Mouse (Mus musculus): ENCODE data around the gene Myh1. TPM values are rescaled to one million over a fixed set of nuclear protein-coding genes. Genes with fewer than 3 reads are reported as not detected.

The Myh1 gene
- polyA plus RNA-seq (2016; fragmentation: Nextera tagmentation; extraction: Ambion mirVana): 0.05 TPM in 1 of 2 replicates, not detected in the other

DNA sequence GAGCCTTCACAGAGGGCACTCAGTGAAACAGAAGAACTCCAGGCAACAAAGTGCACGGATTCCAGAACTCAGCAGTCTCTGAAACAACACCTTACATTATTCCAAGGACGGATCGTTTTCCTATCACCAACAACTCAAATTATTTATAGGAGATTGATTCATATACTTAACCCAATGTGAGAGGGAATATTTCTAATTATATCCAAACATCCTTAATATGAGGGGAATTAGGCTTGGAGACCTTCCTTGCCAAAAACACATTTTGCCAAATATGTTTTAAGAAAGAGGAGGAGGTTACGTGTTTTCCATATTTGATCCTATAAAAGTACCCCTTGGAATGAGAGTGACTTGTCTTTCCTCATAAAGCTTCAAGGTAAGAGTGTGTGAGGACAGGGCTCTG is at the start of gene Myh1:
TSS of gene Myh1 (plus strand) at position 301 of the 400 bp plus-strand sequence.
- WGBS: 81% methylated on average over 4 of the region's 4 CpGs
- Histone ChIP-seq H3K27ac (no peak within 1 kb of the TSS), H3K27me3 (no peaks in the 10 kb centered on the region), H3K4me1 (no peaks in the 10 kb centered on the region), H3K36me3 (replicated peaks) (no peaks in the 10 kb centered on the region), H3K4me2 (no peak within 1 kb of the TSS), H3K9ac (no peak within 1 kb of the TSS), H3K9me3 (no peaks in the 10 kb centered on the region), H3K4me3 (replicated peaks) (no peak within 1 kb of the TSS)
- ATAC-seq (ENCODE audit: low FRiP score): no peak

DNA sequence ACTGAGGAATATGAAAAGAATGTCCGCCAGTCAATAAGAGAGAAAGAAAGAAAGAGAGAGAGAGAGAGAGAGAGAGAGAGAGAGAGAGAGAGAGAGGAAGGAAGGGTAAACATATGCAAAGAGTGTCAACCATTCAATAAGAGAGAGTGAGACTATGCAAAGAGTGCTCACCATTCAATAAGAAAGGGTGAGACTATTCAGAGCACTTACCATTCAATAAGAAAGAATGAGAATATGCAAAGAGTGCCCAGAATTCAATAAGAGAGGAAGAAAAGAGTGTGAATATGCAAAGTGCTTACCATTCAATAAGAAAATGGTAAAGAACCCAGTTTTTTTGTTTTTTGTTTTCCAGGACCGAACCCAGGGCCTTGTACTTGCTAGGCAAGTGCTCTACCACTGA is 49.6 kb upstream of the Myh1 start:
- no peak overlapping the region for H3K27ac ChIP-seq

DNA sequence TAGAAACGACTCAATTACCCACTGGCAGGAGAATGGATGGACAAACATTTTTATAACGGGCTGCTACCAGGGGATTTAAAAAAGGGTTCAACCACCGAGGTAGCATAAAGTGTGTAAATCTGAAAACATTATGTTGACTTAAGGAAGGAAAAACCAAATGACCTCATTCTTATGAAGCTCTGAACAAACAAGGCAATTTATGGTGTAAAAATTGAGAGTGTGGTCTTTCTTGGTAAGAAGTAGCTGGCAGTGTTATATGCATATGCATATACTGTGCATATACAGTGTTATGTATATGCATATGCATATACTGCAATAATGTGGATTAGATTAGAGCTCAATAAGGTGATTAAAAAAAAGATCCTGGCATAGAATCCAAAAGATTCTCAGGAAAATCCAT is 48.7 kb upstream of the Myh1 start:
- Histone ChIP-seq H3K9me3 (no peaks in the 10 kb centered on the region), H3K4me1 (peaks cover 4% of the 10 kb centered on the region)
- ATAC-seq (ENCODE audit: low FRiP score): no peak

More for the DNA sequence above, 49.6 kb upstream of the Myh1 start:
- H3K4me1 ChIP-seq: peaks cover 4% of the 10 kb centered on the region
- H3K27me3 ChIP-seq: no peaks in the 10 kb centered on the region
- no peaks in the 10 kb centered on the region for H3K9me3 ChIP-seq
- no peaks in the 10 kb centered on the region for H3K36me3 ChIP-seq (replicated peaks)
- WGBS: 86% methylated on average over 2 of the region's 2 CpGs
- H3K4me3 ChIP-seq (replicated peaks): no peak overlapping the region
- H3K4me2 ChIP-seq: no peak overlapping the region
- no peak overlapping the region for H3K9ac ChIP-seq
- ATAC-seq (ENCODE audit: low FRiP score): no peak

DNA sequence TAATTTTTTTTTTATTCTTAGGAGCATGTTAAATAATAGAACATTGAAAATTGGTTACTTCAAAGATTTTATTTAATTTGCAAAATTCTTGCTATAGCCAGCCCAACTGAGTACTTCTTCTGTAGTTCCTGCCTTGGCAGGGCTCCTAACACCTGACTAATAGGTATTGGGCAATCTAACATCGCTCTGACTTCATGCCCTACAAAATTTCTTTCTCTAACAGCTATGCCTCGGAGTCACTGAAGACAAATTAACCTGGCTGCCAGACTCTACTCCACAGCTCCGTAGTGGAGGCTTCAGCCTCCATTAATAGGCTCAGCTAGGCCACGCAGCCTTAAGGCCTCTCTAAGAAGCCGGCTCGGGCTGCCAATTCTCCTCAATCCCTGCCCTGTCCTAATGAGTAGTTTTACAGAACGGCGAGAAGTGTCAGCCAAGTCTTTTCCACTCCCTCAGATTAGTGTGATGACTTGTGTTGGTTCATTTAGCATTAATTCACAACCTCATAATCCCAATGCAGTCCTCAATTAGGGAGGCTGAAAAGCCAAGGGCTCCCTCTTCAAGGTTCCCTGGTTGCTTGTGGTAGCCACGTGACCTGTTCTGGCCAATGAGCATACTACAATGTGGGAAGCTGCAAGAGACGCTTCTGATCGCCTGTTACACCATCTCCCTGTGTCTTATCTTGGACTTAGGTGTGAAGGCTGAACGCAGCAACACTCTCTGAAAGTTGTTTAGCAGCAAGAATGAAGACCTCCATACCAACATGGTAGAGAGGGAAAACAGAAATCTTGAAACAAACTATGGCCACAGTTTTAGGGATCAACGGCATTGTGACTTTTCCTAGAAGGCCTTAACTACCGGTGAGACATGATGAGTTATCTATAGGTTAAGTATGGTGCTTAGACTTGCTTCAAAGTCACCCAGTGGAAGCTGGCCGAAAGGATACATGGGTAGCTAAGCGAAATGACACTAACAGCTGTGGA is 47.9 kb upstream of the Myh1 start:
- Histone ChIP-seq H3K27ac (no peak overlapping the region), H3K27me3 (no peaks in the 10 kb centered on the region), H3K36me3 (replicated peaks) (no peaks in the 10 kb centered on the region), H3K4me2 (no peak overlapping the region), H3K4me3 (replicated peaks) (no peak overlapping the region), H3K9me3 (no peaks in the 10 kb centered on the region), H3K9ac (no peak overlapping the region), H3K4me1 (peaks cover 4% of the 10 kb centered on the region)
- WGBS: 64% methylated on average over 16 of the region's 16 CpGs
- no peak for ATAC-seq (ENCODE audit: low FRiP score)

More for the DNA sequence above, 48.7 kb upstream of the Myh1 start:
- Histone ChIP-seq H3K4me3 (replicated peaks) (no peak overlapping the region), H3K9ac (no peak overlapping the region), H3K4me2 (no peak overlapping the region), H3K36me3 (replicated peaks) (no peaks in the 10 kb centered on the region), H3K27ac (no peak overlapping the region), H3K27me3 (no peaks in the 10 kb centered on the region)
- 82% methylated on average over 3 of the region's 3 CpGs for WGBS

DNA sequence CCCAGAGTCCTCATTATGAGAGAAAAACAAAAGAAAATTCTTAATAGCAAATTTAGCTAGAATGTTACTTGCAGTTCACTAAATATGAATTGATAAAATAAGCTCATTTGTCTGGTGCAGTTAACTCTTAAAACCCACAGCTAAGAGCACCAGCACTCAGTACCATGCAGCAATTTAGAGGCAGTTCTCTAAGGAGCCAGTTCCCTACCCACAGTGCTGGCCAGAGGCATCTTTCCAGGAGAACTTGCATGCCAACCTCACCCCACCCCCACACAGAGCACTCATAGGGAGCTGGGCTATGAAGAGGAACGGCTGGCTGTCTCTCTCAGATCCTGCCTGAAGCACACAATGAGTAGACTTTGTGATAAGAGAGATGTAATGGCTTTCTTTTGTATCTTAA is 46.7 kb upstream of the Myh1 start:
- ATAC-seq (ENCODE audit: low FRiP score): no peak
- H3K4me3 ChIP-seq (replicated peaks): no peak overlapping the region
- WGBS: 3% methylated on average over 1 of the region's 1 CpGs
- no peaks in the 10 kb centered on the region for H3K27me3 ChIP-seq
- no peaks in the 10 kb centered on the region for H3K9me3 ChIP-seq
- no peak overlapping the region for H3K9ac ChIP-seq
- H3K36me3 ChIP-seq (replicated peaks): no peaks in the 10 kb centered on the region
- no peak overlapping the region for H3K27ac ChIP-seq
- no peak overlapping the region for H3K4me2 ChIP-seq
- H3K4me1 ChIP-seq: peaks cover 4% of the 10 kb centered on the region

DNA sequence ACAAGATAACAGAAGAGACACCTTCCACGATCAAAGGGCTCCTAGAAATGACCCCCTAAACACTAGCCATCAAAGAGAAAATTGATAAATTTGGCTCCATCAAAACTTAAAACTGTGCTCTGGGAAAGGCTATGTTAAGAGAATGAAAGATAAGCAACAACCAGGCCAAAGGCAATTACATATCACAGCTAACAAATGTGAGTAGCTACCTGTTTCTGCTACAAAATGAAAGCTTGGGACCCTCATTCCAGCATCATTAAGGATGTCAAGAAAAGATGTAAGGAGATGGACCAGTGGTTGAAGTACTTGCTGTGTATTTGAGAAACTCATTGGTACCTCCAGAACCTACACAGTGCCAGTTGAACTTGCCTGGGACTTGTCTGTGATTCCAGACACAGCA is 46.0 kb upstream of the Myh1 start:
- 83% methylated on average over 1 of the region's 1 CpGs for WGBS
- Histone ChIP-seq H3K36me3 (replicated peaks) (no peaks in the 10 kb centered on the region), H3K27ac (no peak overlapping the region), H3K4me2 (no peak overlapping the region), H3K27me3 (no peaks in the 10 kb centered on the region), H3K4me3 (replicated peaks) (no peak overlapping the region), H3K4me1 (peaks cover 4% of the 10 kb centered on the region), H3K9ac (no peak overlapping the region), H3K9me3 (no peaks in the 10 kb centered on the region)
- ATAC-seq (ENCODE audit: low FRiP score): no peak

DNA sequence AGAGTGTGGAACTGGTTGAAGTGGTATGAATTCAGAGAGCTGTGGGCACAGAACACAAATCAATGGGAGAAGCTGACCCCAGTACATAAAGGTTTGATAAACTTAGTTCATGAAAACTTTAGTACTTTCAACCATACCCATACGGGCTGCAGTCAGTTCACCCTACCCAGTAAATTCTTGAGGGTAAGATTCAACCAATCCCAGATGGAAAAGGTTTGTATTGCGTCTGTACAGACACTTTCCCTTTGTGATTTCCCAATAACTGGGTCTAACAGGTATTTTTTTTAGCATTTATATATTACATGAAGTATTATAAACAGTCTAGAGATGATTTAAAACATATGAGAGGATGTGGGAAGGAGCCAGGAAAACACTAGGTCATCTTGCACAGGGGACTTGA is 44.2 kb upstream of the Myh1 start:
- Histone ChIP-seq H3K27ac (no peak overlapping the region), H3K36me3 (replicated peaks) (no peaks in the 10 kb centered on the region), H3K9me3 (no peaks in the 10 kb centered on the region), H3K4me2 (no peak overlapping the region), H3K9ac (no peak overlapping the region), H3K4me3 (replicated peaks) (no peak overlapping the region), H3K27me3 (no peaks in the 10 kb centered on the region), H3K4me1 (peaks cover 4% of the 10 kb centered on the region)
- no peak for ATAC-seq (ENCODE audit: low FRiP score)
- WGBS: 93% methylated on average over 2 of the region's 2 CpGs

DNA sequence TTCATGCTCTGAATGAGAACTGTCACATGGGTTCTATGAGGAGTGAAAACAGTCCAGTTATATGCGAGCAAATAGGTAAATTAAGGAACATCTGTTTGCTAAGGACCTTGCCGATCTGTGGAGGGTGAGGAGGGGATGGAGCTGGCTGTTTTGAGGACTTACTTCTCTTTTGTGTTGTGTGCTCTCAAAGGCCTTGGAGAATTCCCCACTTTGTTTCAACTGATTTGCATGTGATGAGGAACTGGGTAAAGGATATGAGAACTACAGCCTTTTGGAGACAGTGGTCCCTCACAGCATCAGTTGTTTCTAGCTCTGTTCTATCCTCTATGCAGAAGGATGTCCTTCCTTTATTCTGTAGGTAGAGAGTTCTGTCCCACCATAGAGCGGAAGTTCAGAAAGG is 39.7 kb upstream of the Myh1 start:
- 85% methylated on average over 3 of the region's 3 CpGs for WGBS

DNA sequence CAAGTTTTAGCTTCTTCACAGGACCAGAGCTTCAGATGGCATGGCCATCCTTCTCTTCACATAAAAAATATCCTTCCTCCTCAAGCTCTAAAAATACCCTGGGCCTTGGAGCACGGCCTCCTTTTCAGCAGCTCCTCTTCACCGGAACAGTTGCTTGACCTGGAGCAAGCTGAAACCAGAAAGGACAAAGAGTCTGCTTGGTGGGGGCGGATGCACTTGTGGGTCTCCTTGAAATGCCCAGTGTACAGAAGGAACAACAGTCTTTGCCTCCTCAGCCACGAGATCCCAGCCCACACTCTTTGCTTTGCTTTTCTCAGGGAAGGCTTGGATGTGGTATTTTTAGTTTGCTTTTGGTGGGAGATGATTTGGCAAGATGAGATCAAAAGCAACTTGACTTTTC is 36.2 kb upstream of the Myh1 start:
- no peak overlapping the region for H3K9ac ChIP-seq
- no peak overlapping the region for H3K27ac ChIP-seq
- no peaks in the 10 kb centered on the region for H3K4me1 ChIP-seq
- no peak overlapping the region for H3K4me2 ChIP-seq
- H3K9me3 ChIP-seq: no peaks in the 10 kb centered on the region
- no peaks in the 10 kb centered on the region for H3K27me3 ChIP-seq
- ATAC-seq (ENCODE audit: low FRiP score): no peak
- H3K36me3 ChIP-seq (replicated peaks): no peaks in the 10 kb centered on the region
- H3K4me3 ChIP-seq (replicated peaks): no peak overlapping the region
- 86% methylated on average over 4 of the region's 4 CpGs for WGBS

More for the DNA sequence above, 39.7 kb upstream of the Myh1 start:
- Histone ChIP-seq H3K27ac (no peak overlapping the region), H3K4me3 (replicated peaks) (no peak overlapping the region), H3K36me3 (replicated peaks) (no peaks in the 10 kb centered on the region), H3K9ac (no peak overlapping the region), H3K27me3 (no peaks in the 10 kb centered on the region), H3K4me1 (no peaks in the 10 kb centered on the region), H3K9me3 (no peaks in the 10 kb centered on the region), H3K4me2 (no peak overlapping the region)
- ATAC-seq (ENCODE audit: low FRiP score): no peak

DNA sequence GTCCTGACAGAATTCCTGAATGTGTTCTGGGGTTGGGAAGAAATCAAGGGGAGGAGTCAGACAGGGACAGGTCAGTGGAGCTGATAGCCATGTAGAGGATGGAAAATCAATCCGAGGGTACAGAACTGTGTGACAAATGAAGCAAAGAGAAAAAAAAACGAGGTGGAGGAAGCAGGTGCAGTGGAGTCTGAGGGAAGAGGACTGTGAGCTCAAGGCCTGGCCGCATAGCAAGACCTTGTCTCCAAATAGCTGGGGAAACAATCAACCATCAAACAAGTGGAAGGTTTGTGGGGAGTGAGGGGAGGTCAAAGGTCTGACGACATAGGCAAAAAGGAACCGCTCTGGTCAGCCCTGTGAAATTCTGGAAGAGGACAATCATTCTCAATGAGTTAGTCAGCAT is 35.0 kb upstream of the Myh1 start:
- Histone ChIP-seq H3K27ac (no peak overlapping the region), H3K36me3 (replicated peaks) (no peaks in the 10 kb centered on the region), H3K9me3 (no peaks in the 10 kb centered on the region), H3K9ac (no peak overlapping the region), H3K4me2 (no peak overlapping the region), H3K4me1 (no peaks in the 10 kb centered on the region), H3K4me3 (replicated peaks) (no peak overlapping the region), H3K27me3 (no peaks in the 10 kb centered on the region)
- no peak for ATAC-seq (ENCODE audit: low FRiP score)
- 69% methylated on average over 5 of the region's 5 CpGs for WGBS

DNA sequence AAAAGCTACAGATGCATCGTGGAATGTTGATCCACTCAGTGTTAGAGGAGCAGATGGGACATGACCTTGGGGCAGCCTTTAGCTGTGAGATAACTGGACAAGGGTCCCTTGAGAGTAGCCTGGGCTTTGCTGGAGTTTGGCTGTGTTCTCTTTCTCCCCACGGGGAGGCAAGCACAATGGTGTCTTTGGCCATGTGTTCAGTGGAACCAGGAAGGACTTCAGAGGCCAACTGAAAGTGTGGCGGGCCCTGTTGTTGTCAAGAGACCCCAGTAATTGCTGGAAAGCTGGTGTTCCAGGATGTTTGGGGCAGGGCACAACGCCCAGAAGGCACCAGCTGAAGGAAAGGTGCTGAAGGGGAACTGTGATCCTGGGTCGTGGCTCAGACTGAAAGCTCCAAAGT is 30.6 kb upstream of the Myh1 start:
- Histone ChIP-seq H3K4me3 (replicated peaks) (no peak overlapping the region), H3K4me1 (no peaks in the 10 kb centered on the region), H3K9me3 (no peaks in the 10 kb centered on the region), H3K9ac (no peak overlapping the region), H3K36me3 (replicated peaks) (no peaks in the 10 kb centered on the region), H3K4me2 (no peak overlapping the region), H3K27ac (no peak overlapping the region), H3K27me3 (no peaks in the 10 kb centered on the region)
- no peak for ATAC-seq (ENCODE audit: low FRiP score)
- WGBS: 73% methylated on average over 5 of the region's 5 CpGs

DNA sequence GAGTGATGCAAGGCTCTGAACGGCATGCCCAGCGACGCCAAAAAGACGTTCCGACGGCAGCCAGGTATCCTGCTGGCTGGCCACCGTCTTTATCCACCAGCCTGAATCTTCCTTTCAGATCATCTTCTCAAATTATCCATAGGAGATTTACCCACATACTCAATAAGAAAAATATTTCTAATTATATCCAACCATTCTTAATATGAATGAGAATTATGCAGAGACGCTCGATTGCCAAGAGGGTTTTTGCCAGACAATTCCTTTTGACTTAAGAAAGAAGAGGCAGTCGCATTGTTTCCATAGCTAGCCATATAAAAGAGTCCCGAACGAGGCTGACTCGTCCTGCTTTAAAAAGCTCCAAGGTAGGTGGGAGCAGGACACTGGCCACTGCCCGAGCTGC is 29.1 kb upstream of the Myh1 start, which contains the start of gene Myh2:
TSS of gene Myh2 (plus strand) at position 301 of the 400 bp plus-strand sequence.
- H3K27ac ChIP-seq: no peak within 1 kb of the TSS
- H3K27me3 ChIP-seq: no peaks in the 10 kb centered on the region
- 70% methylated on average over 14 of the region's 14 CpGs for WGBS
- no peak within 1 kb of the TSS for H3K4me2 ChIP-seq
- no peaks in the 10 kb centered on the region for H3K36me3 ChIP-seq (replicated peaks)
- ATAC-seq (ENCODE audit: low FRiP score): no peak
- H3K4me3 ChIP-seq (replicated peaks): no peak within 1 kb of the TSS
- no peaks in the 10 kb centered on the region for H3K9me3 ChIP-seq
- no peaks in the 10 kb centered on the region for H3K4me1 ChIP-seq
- H3K9ac ChIP-seq: no peak within 1 kb of the TSS

DNA sequence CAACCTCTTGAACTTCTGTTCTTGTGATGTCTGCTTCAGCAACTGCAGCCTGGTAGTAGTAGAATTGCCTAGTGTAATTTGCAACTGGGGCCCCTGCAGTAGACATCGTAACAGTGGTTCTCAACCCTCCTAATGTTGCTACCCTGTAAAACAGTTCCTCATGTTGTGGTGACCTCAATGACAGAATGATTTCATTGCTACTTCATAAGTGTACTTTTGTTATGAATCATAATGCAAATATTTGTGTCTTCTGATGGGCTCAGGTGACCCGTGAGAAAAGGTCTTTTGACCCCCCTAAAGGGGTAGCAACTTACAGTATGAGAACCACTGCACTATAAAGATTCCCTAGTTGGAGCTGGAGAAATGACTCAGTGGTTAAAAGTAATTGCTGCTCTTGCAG is 27.4 kb upstream of the Myh1 start:
- ATAC-seq (ENCODE audit: low FRiP score): no peak
- 91% methylated on average over 2 of the region's 2 CpGs for WGBS
- no peaks in the 10 kb centered on the region for H3K36me3 ChIP-seq (replicated peaks)

More for the DNA sequence above, 27.4 kb upstream of the Myh1 start:
- Histone ChIP-seq H3K4me2 (no peak overlapping the region), H3K9me3 (no peaks in the 10 kb centered on the region), H3K4me3 (replicated peaks) (no peak overlapping the region), H3K9ac (no peak overlapping the region), H3K4me1 (no peaks in the 10 kb centered on the region), H3K27me3 (no peaks in the 10 kb centered on the region), H3K27ac (no peak overlapping the region)

Measured in forebrain, embryonic 12.5 days (tissue).